Mouse (Mus musculus) heart, adult 2 months (tissue): ENCODE measurements around the gene Nmur1.

Source experiments
- CTCF ChIP-seq: fragments of 200-600 bp; IDR thresholded peaks from 2 replicates; pipeline ENCODE4 v1.8.1; 2022; ENCODE audit warnings: antibody characterized with exemption, mild to moderate bottlenecking, moderate library complexity
- EP300 ChIP-seq: fragments of 200-500 bp; IDR thresholded peaks from 2 replicates; pipeline ENCODE4 v1.6.1; 2011; ENCODE audit warnings: low read depth, low read length, control low read depth; ENCODE audit not compliant: insufficient read depth

GRCm38 (mm10) chr1:86426128-86426527 lies at the start of gene Nmur1, which contains the start of gene Tex44:
- TF ChIP-seq CTCF, result no peak
- TF ChIP-seq EP300, result no peak
